Mouse (Mus musculus) testis, adult 2 months (tissue): ENCODE measurements around the gene Slc16a10. TPM values are rescaled to one million over a fixed set of nuclear protein-coding genes. Genes with fewer than 3 reads are reported as not detected.

Experiments used
- H3K27ac ChIP-seq: fragments of 200-500 bp; 2 replicates; pipeline ENCODE4 v1.5.1; 2012; ENCODE audit warnings: low read depth, low read length; ENCODE audit not compliant: control insufficient read depth, insufficient read depth
- H3K27me3 ChIP-seq: fragments of 200-500 bp; 2 replicates; pipeline ENCODE4 v1.6.1; 2012; ENCODE audit warnings: mild to moderate bottlenecking, low read length, moderate library complexity; ENCODE audit not compliant: control insufficient read depth, insufficient read depth
- H3K36me3 ChIP-seq: fragments of 200-500 bp; 2 replicates; pipeline ENCODE4 v1.6.1; 2012; ENCODE audit warnings: mild to moderate bottlenecking, low read length; ENCODE audit not compliant: control insufficient read depth, insufficient read depth
- H3K4me1 ChIP-seq: fragments of 200-500 bp; 2 replicates; pipeline ENCODE4 v1.6.1; 2012; ENCODE audit warnings: low read length; ENCODE audit not compliant: control insufficient read depth, insufficient read depth
- H3K4me3 ChIP-seq: fragments of 200-500 bp; 2 replicates; pipeline ENCODE4 v1.5.1; 2012; ENCODE audit warnings: low read depth, mild to moderate bottlenecking, low read length, moderate library complexity, mixed read lengths; ENCODE audit not compliant: control insufficient read depth
- CTCF ChIP-seq: fragments of 200-500 bp; IDR thresholded peaks from 2 replicates; pipeline ENCODE4 v1.5.1; 2012; ENCODE audit warnings: low read depth, mild to moderate bottlenecking, inconsistent platforms, low read length, moderate library complexity; ENCODE audit not compliant: control insufficient read depth, insufficient read depth, insufficient replicate concordance
- POLR2A ChIP-seq: fragments of 200-500 bp; IDR thresholded peaks from 2 replicates; pipeline ENCODE4 v1.6.1; 2012; ENCODE audit warnings: low read depth, mild to moderate bottlenecking, inconsistent platforms, low read length, moderate library complexity; ENCODE audit not compliant: control insufficient read depth
- polyA plus RNA-seq: library from polyadenylated mRNA; depleted of rRNA; stranded (reverse); fragments of >200 nt; gene quantifications from 2 replicates; pipeline ENCODE4 v1.2.3, GENCODE M21; 2012

Gene Slc16a10
- polyA plus RNA-seq, 1 experiment, result 4.3 TPM

DNA sequence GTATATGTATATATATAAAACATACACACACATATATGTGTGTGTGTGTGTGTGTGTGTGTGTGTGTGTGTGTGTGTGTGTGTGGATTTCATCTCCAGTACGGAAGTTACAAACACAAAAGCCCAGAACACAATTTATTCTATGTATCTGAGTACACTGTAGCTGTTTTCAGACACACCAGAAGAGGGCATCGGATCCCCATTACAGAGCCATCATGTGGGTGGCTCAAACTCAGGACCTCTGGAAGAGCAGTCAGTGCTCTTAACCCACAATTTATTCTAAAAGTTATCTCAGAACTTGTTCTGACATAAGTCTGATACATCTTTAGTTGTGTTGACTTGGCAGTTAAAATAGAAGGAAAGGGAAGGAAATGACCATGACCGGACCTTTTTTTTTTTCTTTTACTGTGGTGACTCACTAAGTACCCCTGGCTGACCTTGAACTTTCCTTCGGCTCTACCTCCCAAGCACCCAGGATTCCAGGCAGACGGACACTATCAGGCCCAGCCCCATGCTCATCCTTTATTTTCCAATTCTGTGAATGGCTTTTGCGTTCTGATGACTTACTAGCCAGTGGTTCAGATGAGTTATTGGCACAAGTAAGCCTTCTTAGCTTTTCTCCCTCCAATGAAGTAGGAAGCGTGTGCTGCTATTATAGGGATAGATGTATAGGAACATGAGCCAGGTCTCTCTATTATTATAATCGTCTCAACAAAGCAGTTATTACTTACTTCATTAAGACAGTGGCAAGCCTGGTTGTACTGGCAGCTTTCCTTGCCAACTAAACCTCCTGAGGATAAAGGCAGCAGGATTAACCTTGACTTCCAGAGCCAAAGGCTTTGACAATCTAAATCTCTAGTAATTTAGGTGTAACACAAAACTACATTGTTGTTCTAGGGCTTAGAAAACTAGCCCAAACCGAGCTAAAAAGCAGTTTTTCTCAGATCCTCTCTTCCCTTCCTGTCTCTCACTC lies 6.0 kb downstream of the Slc16a10 start:
- H3K36me3 ChIP-seq, result no peaks in the 10 kb centered on the region
- TF ChIP-seq POLR2A, result no peak
- no peak for TF ChIP-seq CTCF
- no peaks in the 10 kb centered on the region for H3K27me3 ChIP-seq
- H3K4me1 ChIP-seq, result peaks cover 1% of the 10 kb centered on the region; the same call in 1 of the 2 replicates
- no peak overlapping the region for H3K4me3 ChIP-seq
- no peak overlapping the region for H3K27ac ChIP-seq

DNA sequence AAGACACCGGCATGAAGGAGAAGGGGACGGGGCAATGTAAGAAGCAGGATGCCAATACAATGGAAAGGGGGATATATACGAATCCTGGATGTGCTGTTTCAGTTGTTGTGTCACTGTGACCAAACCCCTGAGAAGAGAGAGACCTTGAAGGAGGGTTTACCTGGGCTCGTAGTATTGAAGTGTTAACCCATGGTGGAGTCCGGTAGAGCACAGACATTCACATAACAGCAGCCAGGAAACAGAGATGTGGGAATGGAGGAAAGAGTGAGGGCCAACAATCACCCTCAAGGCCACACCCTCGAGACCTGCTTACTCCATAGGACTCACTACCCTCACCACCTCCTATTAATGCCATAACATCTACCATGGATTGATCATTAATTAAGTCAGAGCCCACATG lies 7.2 kb downstream of the Slc16a10 start:
- no peak for TF ChIP-seq POLR2A
- TF ChIP-seq CTCF, result no peak
- Histone ChIP-seq H3K36me3 (no peaks in the 10 kb centered on the region), H3K4me1 (no peaks in the 10 kb centered on the region), H3K27ac (no peak overlapping the region), H3K27me3 (no peaks in the 10 kb centered on the region), H3K4me3 (no peak overlapping the region)

DNA sequence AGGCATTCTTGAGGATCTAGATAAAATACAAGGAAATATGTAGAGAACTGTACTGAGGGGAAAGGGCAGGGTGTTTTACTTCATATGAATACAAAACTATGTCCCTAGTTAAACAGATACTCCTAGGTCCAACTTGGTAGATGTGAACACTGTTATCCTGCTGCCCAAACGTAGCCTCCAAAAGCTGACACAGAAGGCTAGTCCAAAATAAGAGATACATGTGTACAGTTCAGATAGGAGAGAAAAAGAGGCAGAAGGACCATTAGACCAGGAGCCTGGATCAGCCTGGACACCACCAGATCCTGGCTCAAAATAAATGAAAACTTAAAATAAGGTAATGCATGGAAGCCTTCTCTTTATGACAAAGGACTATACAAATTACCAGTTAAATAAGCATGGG lies 8.4 kb downstream of the Slc16a10 start:
- Histone ChIP-seq H3K27ac (no peak overlapping the region), H3K36me3 (no peaks in the 10 kb centered on the region), H3K4me3 (no peak overlapping the region), H3K27me3 (no peaks in the 10 kb centered on the region), H3K4me1 (no peaks in the 10 kb centered on the region)
- TF ChIP-seq POLR2A (no peak), CTCF (no peak)

DNA sequence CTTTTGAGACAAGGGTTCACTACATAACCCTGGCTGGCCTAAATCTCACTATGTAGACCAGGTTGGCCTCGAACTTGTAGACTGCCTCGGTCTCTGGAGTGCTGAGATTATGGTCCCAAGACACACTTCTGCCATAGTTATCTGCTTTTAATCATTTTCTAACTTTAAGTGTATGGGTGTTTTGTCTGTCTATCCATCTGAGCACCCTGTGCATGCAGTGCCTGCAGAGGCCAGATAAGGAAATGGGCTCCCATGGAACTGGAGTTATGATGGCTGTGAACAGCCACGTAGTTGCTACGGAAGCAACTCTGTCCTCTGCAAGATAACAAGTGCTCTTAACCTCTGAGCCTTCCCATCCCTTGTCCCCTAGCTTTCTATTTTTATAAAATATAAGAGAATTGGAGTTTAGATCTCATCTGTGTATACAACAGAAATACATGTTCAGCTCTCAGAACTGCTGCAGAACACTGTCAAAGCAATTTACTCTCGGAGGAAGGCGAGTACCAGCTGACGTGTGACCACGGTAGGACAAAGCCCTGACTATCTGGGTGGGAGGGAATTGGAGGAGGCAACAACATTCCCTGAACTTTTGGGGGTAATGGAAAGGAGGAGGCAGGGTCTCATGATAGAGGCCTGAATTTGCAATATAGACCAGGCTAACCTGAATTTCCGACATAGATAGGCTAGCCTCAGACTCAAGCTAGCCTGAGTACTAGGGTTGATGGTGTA lies 10.2 kb downstream of the Slc16a10 start:
- Histone ChIP-seq H3K4me1 (no peaks in the 10 kb centered on the region), H3K36me3 (no peaks in the 10 kb centered on the region), H3K27me3 (no peaks in the 10 kb centered on the region), H3K27ac (no peak overlapping the region), H3K4me3 (no peak overlapping the region)
- TF ChIP-seq CTCF, result no peak
- no peak for TF ChIP-seq POLR2A

DNA sequence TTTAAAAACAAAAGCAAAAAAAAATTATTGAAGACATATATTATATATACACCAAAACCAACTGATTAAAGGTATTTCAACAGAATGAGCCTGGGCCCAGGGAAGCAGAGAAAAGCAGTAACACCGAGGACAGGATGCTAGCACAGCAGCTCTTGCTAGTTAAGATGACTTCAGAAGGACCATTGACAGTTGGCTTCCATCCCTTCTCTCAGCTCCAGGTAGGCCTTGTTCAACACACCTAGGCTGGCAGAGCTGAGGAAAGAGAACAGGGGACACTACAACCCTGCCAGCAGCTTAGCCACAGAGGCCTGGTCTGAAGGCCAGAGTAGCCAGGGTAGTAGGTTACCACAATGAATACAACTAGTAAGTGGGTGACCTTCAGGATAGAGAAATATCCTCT lies 11.9 kb downstream of the Slc16a10 start:
- no peaks in the 10 kb centered on the region for H3K4me1 ChIP-seq
- TF ChIP-seq POLR2A, result no peak
- TF ChIP-seq CTCF, result no peak
- no peaks in the 10 kb centered on the region for H3K36me3 ChIP-seq
- no peaks in the 10 kb centered on the region for H3K27me3 ChIP-seq
- H3K27ac ChIP-seq, result no peak overlapping the region
- no peak overlapping the region for H3K4me3 ChIP-seq

DNA sequence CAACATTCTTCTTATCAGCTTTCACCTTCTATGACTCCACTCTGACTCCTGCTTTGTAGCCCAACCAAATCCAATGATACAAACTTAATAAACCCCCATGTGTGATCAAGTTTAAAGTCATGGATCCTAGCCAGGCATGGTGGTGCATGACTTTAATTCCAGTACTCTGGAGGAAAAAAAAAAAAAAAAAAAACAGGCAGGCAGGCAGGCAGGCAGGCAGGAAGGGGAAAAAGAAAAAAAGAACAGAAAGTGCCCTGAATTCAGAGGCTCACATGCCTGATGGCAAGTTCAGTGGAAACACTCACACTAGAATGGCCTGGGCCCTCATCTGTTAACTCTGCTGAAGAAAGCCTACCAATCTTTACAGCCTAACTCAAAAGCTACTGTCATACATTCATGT lies 12.9 kb downstream of the Slc16a10 start:
- H3K27me3 ChIP-seq, result no peaks in the 10 kb centered on the region
- no peaks in the 10 kb centered on the region for H3K36me3 ChIP-seq
- TF ChIP-seq CTCF (no peak), POLR2A (no peak)
- no peak overlapping the region for H3K4me3 ChIP-seq
- H3K27ac ChIP-seq, result no peak overlapping the region
- no peaks in the 10 kb centered on the region for H3K4me1 ChIP-seq

DNA sequence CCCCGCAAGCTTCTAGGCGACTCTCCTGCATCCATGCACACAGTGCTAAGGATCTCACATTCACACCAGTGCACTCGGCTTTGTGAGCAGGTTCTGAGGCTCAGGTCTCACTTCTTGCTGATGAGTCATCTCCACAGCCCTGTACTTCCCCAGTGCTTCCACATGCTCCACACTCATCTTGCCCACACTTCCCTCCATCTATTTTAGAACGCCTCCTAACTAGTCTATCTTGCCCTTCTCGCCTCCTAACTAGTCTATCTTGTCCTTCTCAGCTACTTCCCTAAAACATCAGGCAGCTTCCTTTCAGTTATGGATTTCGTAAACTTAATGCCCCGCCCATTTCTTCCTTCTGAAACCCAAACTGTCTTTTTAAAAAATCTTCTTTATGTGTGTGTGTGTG lies 13.6 kb downstream of the Slc16a10 start:
- H3K27ac ChIP-seq, result no peak overlapping the region
- H3K4me3 ChIP-seq, result no peak overlapping the region
- no peaks in the 10 kb centered on the region for H3K27me3 ChIP-seq
- TF ChIP-seq POLR2A (no peak), CTCF (no peak)
- H3K4me1 ChIP-seq, result no peaks in the 10 kb centered on the region
- no peaks in the 10 kb centered on the region for H3K36me3 ChIP-seq
